Mouse (Mus musculus) hindbrain, embryonic 13.5 days (tissue): ENCODE measurements around the gene Tmtc1. TPM values are rescaled to one million over a fixed set of nuclear protein-coding genes. Genes with fewer than 3 reads are reported as not detected.

Experiments used
- ATAC-seq: fragments of 200-750 bp; cut with Nextera tagmentation; 2 replicates; pipeline ENCODE4 v1.8.0; 2017; ENCODE audit warnings: moderate TSS enrichment; ENCODE audit not compliant: low FRiP score
- H3K27ac ChIP-seq: fragments of 300-500 bp; sonication (generic); 2 replicates; pipeline ENCODE4 v1.5.1; 2015; ENCODE audit warnings: inconsistent platforms, mild to moderate bottlenecking, moderate library complexity
- H3K27me3 ChIP-seq: fragments of 300-500 bp; sonication (generic); 2 replicates; pipeline ENCODE4 v1.6.1; 2015; ENCODE audit warnings: mild to moderate bottlenecking, inconsistent platforms
- H3K36me3 ChIP-seq: fragments of 300-500 bp; sonication (generic); 2 replicates; pipeline ENCODE4 v1.6.1; 2015; ENCODE audit warnings: mild to moderate bottlenecking, inconsistent platforms
- H3K4me1 ChIP-seq: fragments of 300-500 bp; sonication (generic); replicated peaks from 2 replicates; pipeline ENCODE4 v1.6.1; 2015; ENCODE audit warnings: inconsistent platforms
- H3K4me2 ChIP-seq: fragments of 300-500 bp; sonication (generic); 2 replicates; pipeline ENCODE4 v1.6.1; 2015; ENCODE audit warnings: inconsistent platforms, mild to moderate bottlenecking, moderate library complexity
- H3K4me3 ChIP-seq: fragments of 300-500 bp; sonication (generic); 2 replicates; pipeline ENCODE4 v1.5.1; 2015; ENCODE audit warnings: mild to moderate bottlenecking, inconsistent platforms
- H3K9ac ChIP-seq: fragments of 300-500 bp; sonication (generic); 2 replicates; pipeline ENCODE4 v1.6.1; 2015; ENCODE audit warnings: mild to moderate bottlenecking, inconsistent platforms
- H3K9me3 ChIP-seq: fragments of 300-500 bp; sonication (generic); 2 replicates; pipeline ENCODE4 v1.6.1; 2016; ENCODE audit warnings: inconsistent platforms
- whole genome bisulfite sequencing: fragments of 180-500 bp; shearing (Covaris S2); methylation state at CpG from one replicate; pipeline ENCODE4 v1.1.7; 2015; 5-methylcytosine and 5-hydroxymethylcytosine counted together
- polyA plus RNA-seq: library from polyadenylated mRNA; unstranded; fragments of >200 nt; fragmentation: Nextera tagmentation; extraction: Ambion mirVana; gene quantifications from 2 replicates; pipeline ENCODE4 v1.2.1, GENCODE M21; 2015

The Tmtc1 gene
- polyA plus RNA-seq, 1 experiment from 2014 or later: 2.3 TPM

- no peaks in the 10 kb centered on the region for H3K9me3 ChIP-seq
- whole genome bisulfite sequencing: 94% methylated on average over 2 of the region's 2 CpGs
- H3K4me1 ChIP-seq: 0 out of 2 replicates have a peak, but pooled peaks cover 4% of the 10 kb centered on the region
- no peaks in the 10 kb centered on the region for H3K27me3 ChIP-seq
- H3K9ac ChIP-seq: no peak overlapping the region
- no peak overlapping the region for H3K4me2 ChIP-seq
- H3K36me3 ChIP-seq: no peaks in the 10 kb centered on the region; the same call in 1 of the 2 replicates
- no peak overlapping the region for H3K4me3 ChIP-seq
- no peak for ATAC-seq
- no peak overlapping the region for H3K27ac ChIP-seq
Observed at GRCm38 (mm10) chr6:148406792-148407490, 37.2 kb downstream of the Tmtc1 start.

DNA sequence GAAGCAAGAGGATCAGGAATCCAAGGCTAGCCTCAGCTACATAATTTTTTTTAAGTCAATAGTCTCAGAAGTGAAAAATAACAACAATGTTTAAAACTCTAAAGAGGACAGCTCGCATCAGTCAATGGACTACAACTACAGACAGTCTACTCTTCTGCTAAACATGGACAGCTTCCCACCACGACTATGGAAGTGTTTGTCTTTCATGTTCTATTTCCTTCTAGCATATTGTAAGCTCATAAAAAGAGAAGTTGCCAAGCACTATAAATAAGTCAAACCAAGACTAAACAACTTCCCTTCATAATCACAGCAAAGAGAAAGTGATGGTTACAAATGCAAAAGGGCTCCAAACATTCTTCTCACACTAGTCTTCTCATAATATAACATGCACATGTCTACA, 38.6 kb downstream of the Tmtc1 start:
- no peaks in the 10 kb centered on the region for H3K36me3 ChIP-seq
- no peak overlapping the region for H3K4me2 ChIP-seq
- H3K4me3 ChIP-seq: no peak overlapping the region
- 89% methylated on average over 2 of the region's 2 CpGs for WGBS
- no peak for ATAC-seq
- H3K27me3 ChIP-seq: no peaks in the 10 kb centered on the region
- H3K4me1 ChIP-seq: 0 out of 2 replicates have a peak, but pooled peaks cover 4% of the 10 kb centered on the region
- H3K9me3 ChIP-seq: no peaks in the 10 kb centered on the region
- H3K27ac ChIP-seq: no peak overlapping the region
- no peak overlapping the region for H3K9ac ChIP-seq

GRCm38 (mm10) chr6:148404500-148404899, 39.7 kb downstream of the Tmtc1 start:
- Histone ChIP-seq H3K27me3 (no peaks in the 10 kb centered on the region), H3K9ac (no peak overlapping the region), H3K4me3 (no peak overlapping the region), H3K4me2 (no peak overlapping the region), H3K4me1 (0 out of 2 replicates have a peak, but pooled peaks cover 4% of the 10 kb centered on the region), H3K9me3 (no peaks in the 10 kb centered on the region), H3K27ac (no peak overlapping the region), H3K36me3 (no peaks in the 10 kb centered on the region)
- no peak for ATAC-seq
- 40% methylated on average over 1 of the region's 1 CpGs for WGBS

DNA sequence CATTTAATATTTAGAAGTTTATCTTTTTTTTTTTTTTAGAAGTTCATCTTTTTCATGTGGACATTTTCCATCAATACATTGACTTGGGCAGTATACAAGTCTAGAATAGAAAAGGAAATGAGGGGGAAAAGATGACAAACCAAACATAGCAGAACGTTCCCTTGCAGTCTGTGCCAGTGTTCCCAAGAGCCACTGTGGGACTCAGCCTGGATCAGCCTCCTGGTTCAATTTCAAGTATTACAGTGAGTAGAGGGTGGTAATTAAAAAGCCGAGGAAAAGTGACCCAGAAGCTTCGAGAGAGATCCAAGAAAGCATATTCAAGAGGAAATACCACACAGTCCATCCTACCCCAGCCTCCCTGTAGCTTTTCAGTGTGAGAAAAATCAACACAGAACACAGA, 40.4 kb downstream of the Tmtc1 start:
- no peak for ATAC-seq
- 76% methylated on average over 3 of the region's 3 CpGs for WGBS
- Histone ChIP-seq H3K27ac (no peak overlapping the region), H3K9me3 (no peaks in the 10 kb centered on the region), H3K9ac (no peak overlapping the region), H3K27me3 (no peaks in the 10 kb centered on the region), H3K4me1 (0 out of 2 replicates have a peak, but pooled peaks cover 4% of the 10 kb centered on the region), H3K4me3 (no peak overlapping the region), H3K4me2 (no peak overlapping the region), H3K36me3 (no peaks in the 10 kb centered on the region)

DNA sequence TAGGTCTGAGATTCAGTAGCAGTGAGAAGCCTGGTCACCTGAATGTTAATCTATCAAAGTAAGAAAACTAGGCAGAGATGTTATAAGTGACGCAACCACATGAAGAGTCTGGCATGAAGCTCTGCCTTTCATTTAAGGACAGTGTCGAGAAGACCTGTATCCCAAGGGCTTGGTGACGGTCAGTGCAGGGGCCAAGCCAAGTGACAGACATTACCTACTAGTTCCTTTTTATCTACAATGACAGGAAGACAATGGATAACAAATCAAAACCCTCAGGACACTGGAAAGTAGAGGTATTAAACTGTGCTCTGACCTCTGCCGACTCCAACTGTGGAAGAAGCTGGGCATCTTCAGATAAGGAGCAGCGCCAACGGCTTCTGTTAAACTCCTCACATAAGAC, 43.2 kb downstream of the Tmtc1 start:
- H3K9me3 ChIP-seq: no peaks in the 10 kb centered on the region
- H3K9ac ChIP-seq: no peak overlapping the region

DNA sequence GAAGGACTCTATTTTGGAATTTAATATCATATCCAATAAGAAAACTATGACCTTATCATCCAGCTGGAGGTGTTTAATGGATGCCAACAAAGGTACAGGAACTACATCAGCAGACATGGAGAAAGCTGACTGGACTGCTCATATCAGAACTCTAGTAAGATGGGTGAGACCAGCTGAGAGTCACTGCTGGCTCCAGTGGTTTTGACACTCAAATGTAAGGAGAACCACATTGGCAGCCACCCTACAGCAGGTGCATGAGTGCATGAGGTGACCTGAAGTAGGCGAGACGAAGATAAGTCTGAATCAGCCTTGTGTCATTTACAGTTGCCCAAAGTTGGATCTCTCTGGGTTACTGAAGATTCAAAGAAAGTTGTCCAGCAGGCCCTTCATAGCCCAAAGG, 44.6 kb downstream of the Tmtc1 start:
- Histone ChIP-seq H3K27me3 (no peaks in the 10 kb centered on the region), H3K4me1 (no peaks in the 10 kb centered on the region), H3K4me3 (no peak overlapping the region), H3K27ac (no peak overlapping the region), H3K9ac (no peak overlapping the region), H3K36me3 (no peaks in the 10 kb centered on the region), H3K4me2 (no peak overlapping the region), H3K9me3 (no peaks in the 10 kb centered on the region)
- ATAC-seq: no peak
- 94% methylated on average over 2 of the region's 2 CpGs for WGBS

More for the DNA sequence above, 43.2 kb downstream of the Tmtc1 start:
- Histone ChIP-seq H3K4me3 (no peak overlapping the region), H3K27ac (no peak overlapping the region), H3K36me3 (no peaks in the 10 kb centered on the region), H3K4me2 (no peak overlapping the region), H3K4me1 (no peaks in the 10 kb centered on the region), H3K27me3 (no peaks in the 10 kb centered on the region)
- 90% methylated on average over 6 of the region's 6 CpGs for WGBS
- ATAC-seq: no peak

DNA sequence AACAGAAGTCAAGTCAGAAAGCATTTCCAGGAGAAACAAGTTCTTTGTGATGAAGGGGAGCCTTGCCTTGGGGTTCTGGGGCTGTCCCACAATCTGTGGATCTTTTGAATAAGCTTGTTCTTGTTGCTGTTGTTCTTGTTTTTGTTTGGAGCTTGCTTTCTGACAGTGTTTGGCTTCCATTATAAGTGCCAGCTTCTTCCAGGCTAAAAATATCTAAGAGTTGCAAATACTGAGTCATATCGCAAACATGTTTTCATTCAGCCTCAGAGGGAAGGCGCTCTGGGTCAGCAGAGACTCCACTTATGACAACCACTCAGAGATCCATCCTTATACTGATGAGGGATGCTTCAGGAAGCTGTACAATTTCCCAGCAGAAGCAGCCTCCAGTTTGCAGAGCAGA, 45.3 kb downstream of the Tmtc1 start:
- no peak overlapping the region for H3K4me2 ChIP-seq
- H3K4me3 ChIP-seq: no peak overlapping the region
- no peaks in the 10 kb centered on the region for H3K36me3 ChIP-seq
- H3K27ac ChIP-seq: no peak overlapping the region
- 97% methylated on average over 2 of the region's 2 CpGs for WGBS
- ATAC-seq: no peak
- H3K9ac ChIP-seq: no peak overlapping the region
- H3K27me3 ChIP-seq: no peaks in the 10 kb centered on the region
- H3K9me3 ChIP-seq: no peaks in the 10 kb centered on the region
- H3K4me1 ChIP-seq: no peaks in the 10 kb centered on the region

DNA sequence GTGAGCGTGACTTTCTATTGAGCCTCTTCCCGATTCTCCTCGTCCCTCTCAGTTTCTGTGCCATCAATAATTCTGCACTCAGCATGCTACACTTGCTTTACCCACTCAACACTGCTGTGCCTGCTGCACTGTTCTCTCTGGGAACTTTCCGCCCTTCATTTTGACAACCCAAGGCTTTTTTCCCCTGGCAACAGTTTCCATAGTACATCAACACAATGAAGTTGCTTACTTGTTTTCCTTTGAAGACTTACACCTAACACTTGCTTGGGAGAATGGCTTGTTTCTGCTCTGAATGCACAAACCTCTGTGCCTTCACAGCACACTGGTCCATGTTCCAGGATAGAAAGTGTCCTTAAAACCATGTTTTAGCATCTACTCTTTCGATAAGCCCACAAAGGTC, 46.9 kb downstream of the Tmtc1 start:
- Histone ChIP-seq H3K27ac (no peak overlapping the region), H3K27me3 (no peaks in the 10 kb centered on the region), H3K36me3 (no peaks in the 10 kb centered on the region), H3K9ac (no peak overlapping the region), H3K4me2 (no peak overlapping the region), H3K4me3 (no peak overlapping the region), H3K9me3 (no peaks in the 10 kb centered on the region), H3K4me1 (peaks cover 15% of the 10 kb centered on the region)
- 60% methylated on average over 5 of the region's 5 CpGs for WGBS
- no peak for ATAC-seq

GRCm38 (mm10) chr6:148395272-148395671, 48.9 kb downstream of the Tmtc1 start:
- Histone ChIP-seq H3K9ac (no peak overlapping the region), H3K27me3 (no peaks in the 10 kb centered on the region), H3K4me2 (no peak overlapping the region), H3K4me1 (peaks cover 31% of the 10 kb centered on the region), H3K36me3 (no peaks in the 10 kb centered on the region), H3K27ac (no peak overlapping the region), H3K4me3 (no peak overlapping the region), H3K9me3 (no peaks in the 10 kb centered on the region)
- WGBS: 92% methylated on average over 3 of the region's 3 CpGs
- no peak for ATAC-seq

DNA sequence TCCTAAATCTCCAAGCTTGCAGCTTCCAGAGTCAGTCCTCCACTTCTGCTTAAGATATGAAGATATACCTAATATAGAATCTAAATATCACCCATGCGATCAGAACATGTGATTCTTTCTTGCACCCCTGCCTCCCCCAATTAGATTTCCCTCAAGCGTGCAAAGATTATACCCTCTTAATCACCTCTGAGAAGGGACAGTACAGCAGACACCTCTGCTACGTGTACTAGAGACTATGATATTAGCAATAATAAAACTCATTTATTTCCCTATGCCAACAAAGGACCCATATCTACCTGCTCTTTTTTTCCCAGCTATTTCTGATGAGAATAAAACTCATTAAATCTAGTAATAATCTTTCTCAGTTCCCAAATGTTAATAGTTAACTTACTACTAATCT, 49.9 kb downstream of the Tmtc1 start:
- H3K27ac ChIP-seq: no peak overlapping the region
- H3K27me3 ChIP-seq: no peaks in the 10 kb centered on the region
- no peaks in the 10 kb centered on the region for H3K36me3 ChIP-seq
- WGBS: 71% methylated on average over 3 of the region's 3 CpGs
- no peak overlapping the region for H3K4me2 ChIP-seq
- peaks cover 37% of the 10 kb centered on the region for H3K4me1 ChIP-seq
- no peak overlapping the region for H3K9ac ChIP-seq
- ATAC-seq: no peak
- no peak overlapping the region for H3K4me3 ChIP-seq
- H3K9me3 ChIP-seq: no peaks in the 10 kb centered on the region

- ATAC-seq: peak; percentile 71
- peaks cover 37% of the 10 kb centered on the region for H3K4me1 ChIP-seq
- peak overlapping the region; percentile 77 for H3K27ac ChIP-seq
- H3K9me3 ChIP-seq: no peaks in the 10 kb centered on the region
- H3K27me3 ChIP-seq: no peaks in the 10 kb centered on the region
- H3K36me3 ChIP-seq: no peaks in the 10 kb centered on the region
- H3K9ac ChIP-seq: 0 out of 2 replicates have a peak overlapping the region, but pooled peaks have one; percentile 3
- peak overlapping the region; percentile 31; the same call in 1 of the 2 replicates for H3K4me2 ChIP-seq
- 25% methylated on average over 10 of the region's 10 CpGs for WGBS
- no peak overlapping the region for H3K4me3 ChIP-seq
Observed at GRCm38 (mm10) chr6:148392147-148392546, 52.0 kb downstream of the Tmtc1 start.

DNA sequence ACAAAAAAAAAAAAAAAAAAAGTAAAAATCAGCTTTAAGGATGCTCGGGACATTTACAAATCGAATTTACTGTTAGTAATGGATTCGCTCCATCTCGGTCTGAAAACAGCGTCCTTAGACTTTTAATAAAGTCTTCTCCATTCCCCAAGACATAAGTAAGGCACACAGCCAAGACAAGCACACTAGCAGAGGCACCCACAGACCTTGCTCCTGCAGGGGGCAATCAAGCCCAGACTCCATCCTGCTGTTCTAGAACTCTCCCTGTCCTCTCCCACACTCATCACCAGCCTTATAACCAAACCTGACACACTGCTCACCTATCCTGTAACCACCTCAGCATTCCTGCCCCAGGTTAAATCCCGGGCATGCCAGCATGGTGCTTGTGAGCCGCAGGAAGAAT, 52.9 kb downstream of the Tmtc1 start:
- H3K4me2 ChIP-seq: no peak overlapping the region
- no peaks in the 10 kb centered on the region for H3K36me3 ChIP-seq
- peak overlapping the region; percentile 77 for H3K27ac ChIP-seq
- peaks cover 37% of the 10 kb centered on the region for H3K4me1 ChIP-seq
- ATAC-seq: no peak
- H3K9ac ChIP-seq: no peak overlapping the region
- no peak overlapping the region for H3K4me3 ChIP-seq
- H3K9me3 ChIP-seq: no peaks in the 10 kb centered on the region
- WGBS: 76% methylated on average over 7 of the region's 7 CpGs
- no peaks in the 10 kb centered on the region for H3K27me3 ChIP-seq

DNA sequence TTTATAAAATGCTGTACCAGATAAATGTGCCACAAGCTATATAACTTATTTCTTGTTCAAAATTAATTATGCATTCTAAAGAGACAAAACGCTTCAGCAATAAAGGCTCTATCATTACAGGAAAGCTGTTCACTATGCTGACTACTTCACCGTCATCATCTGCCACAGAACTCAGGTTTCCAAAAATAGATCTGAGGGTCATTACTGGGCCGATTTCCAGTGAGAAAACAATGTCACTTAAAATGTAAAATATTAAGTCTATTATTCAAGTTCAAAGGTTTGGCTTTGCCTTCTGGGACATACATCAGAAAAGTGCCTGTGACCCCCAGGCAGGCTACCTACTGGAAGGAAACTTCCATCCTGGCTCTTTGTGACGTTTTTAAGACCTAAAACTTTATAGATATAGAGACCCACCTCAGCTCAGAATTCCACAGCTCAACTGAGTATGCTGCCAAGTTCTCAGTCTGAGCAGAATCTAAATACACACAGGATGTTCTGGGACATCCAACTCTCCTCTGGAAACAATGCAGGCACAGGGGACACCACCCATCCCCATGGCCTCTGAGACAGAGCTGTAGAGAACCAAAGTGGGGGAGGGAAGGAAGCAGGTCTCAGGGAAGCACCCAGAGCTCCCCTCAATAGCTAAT, 53.4 kb downstream of the Tmtc1 start:
- peak overlapping the region; percentile 24; the same call in 1 of the 2 replicates for H3K27ac ChIP-seq
- no peaks in the 10 kb centered on the region for H3K27me3 ChIP-seq
- H3K4me1 ChIP-seq: peaks cover 37% of the 10 kb centered on the region
- ATAC-seq: no peak
- no peak overlapping the region for H3K4me3 ChIP-seq
- WGBS: 41% methylated on average over 4 of the region's 4 CpGs
- H3K4me2 ChIP-seq: no peak overlapping the region
- H3K9me3 ChIP-seq: no peaks in the 10 kb centered on the region
- H3K9ac ChIP-seq: no peak overlapping the region
- H3K36me3 ChIP-seq: no peaks in the 10 kb centered on the region
